Mouse (Mus musculus) embryonic facial prominence, embryonic 10.5 days (tissue): ENCODE data around the gene Arl8a. TPM values are rescaled to one million over a fixed set of nuclear protein-coding genes. Genes with fewer than 3 reads are reported as not detected.

Experiments
- DNase-seq: peaks from one replicate; pipeline ENCODE4 v3.0.0-alpha.2; 2017; ENCODE audit warnings: low spot score
- H3K27ac ChIP-seq: fragments of 300-500 bp; sonication (generic); replicated peaks from 2 replicates; pipeline ENCODE4 v1.5.1; 2016; ENCODE audit warnings: mild to moderate bottlenecking
- H3K27me3 ChIP-seq: fragments of 300-500 bp; sonication (generic); replicated peaks from 2 replicates; pipeline ENCODE4 v1.6.1; 2016; ENCODE audit warnings: low read depth, mild to moderate bottlenecking; ENCODE audit not compliant: poor library complexity, severe bottlenecking
- H3K36me3 ChIP-seq: fragments of 300-500 bp; sonication (generic); replicated peaks from 2 replicates; pipeline ENCODE4 v1.6.1; 2016; ENCODE audit warnings: mild to moderate bottlenecking, moderate library complexity
- H3K4me1 ChIP-seq: fragments of 300-500 bp; sonication (generic); 2 replicates; pipeline ENCODE4 v1.6.1; 2016
- H3K4me3 ChIP-seq: fragments of 300-500 bp; sonication (generic); 2 replicates; pipeline ENCODE4 v1.5.1; 2016; ENCODE audit warnings: mild to moderate bottlenecking, moderate library complexity
- H3K9me3 ChIP-seq: fragments of 300-500 bp; sonication (generic); 2 replicates; pipeline ENCODE4 v1.6.1; 2016; ENCODE audit warnings: mild to moderate bottlenecking
- WGBS: fragments of 180-500 bp; shearing (Covaris S2); methylation state at CpG from one replicate; pipeline ENCODE4 v1.1.7; 2016; 5-methylcytosine and 5-hydroxymethylcytosine counted together
- polyA plus RNA-seq: library from polyadenylated mRNA; unstranded; fragments of >200 nt; fragmentation: Nextera tagmentation; extraction: Ambion mirVana; gene quantifications from 2 replicates; pipeline ENCODE4 v1.2.1, GENCODE M21; 2016

The Arl8a gene
- polyA plus RNA-seq, 1 experiment from 2014 or later: 50.3 TPM

DNA sequence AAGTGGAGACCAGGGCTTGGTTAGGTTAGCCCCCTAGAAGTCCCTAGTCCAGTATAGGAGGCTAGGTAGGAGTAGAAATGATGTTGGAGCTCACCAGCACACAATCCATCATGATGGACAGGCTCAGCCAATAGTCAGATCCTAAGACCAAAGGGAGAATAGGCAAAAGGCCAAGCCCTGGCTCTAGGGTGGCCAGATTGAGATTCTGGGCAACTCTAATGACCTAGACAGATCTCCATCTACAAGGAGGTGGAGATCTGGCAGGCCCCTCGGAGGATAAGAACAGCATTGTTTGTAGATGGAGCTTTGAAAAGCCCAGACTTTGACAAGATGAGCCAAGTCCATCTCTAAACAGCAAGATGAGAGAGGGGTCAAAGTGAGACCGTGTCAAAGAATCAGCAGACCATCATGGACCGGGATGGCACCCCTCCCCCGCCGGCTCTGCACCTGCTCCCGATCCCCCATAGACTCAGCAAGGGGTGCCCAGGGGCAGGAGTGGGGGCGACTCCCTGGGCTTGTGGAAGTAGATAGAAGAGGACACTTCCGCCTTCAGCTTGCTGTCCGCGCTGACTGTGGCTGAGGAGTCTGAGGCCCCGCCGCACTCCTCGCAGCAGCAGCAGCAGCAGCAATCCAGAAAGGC is 13.9 kb downstream of the Arl8a start:
- WGBS: 88% methylated on average over 13 of the region's 13 CpGs

GRCm38 (mm10) chr1:135162720-135163119 is 16.1 kb downstream of the Arl8a start:
- 29% methylated on average over 6 of the region's 6 CpGs for WGBS
- Histone ChIP-seq H3K9me3 (no peaks in the 10 kb centered on the region), H3K4me3 (no peak overlapping the region), H3K27ac (0 out of 2 replicates have a peak overlapping the region, but pooled peaks have one; percentile 41), H3K36me3 (no peaks in the 10 kb centered on the region), H3K27me3 (no peaks in the 10 kb centered on the region; the same call in 1 of the 2 replicates), H3K4me1 (peaks cover 20% of the 10 kb centered on the region)
- DNase-seq: no peak

More for the DNA sequence above, 13.9 kb downstream of the Arl8a start:
- Histone ChIP-seq H3K4me3 (no peak overlapping the region), H3K27ac (no peak overlapping the region), H3K27me3 (no peaks in the 10 kb centered on the region; the same call in 1 of the 2 replicates), H3K9me3 (no peaks in the 10 kb centered on the region), H3K36me3 (peaks cover 18% of the 10 kb centered on the region), H3K4me1 (peaks cover 20% of the 10 kb centered on the region)
- no peak for DNase-seq

GRCm38 (mm10) chr1:135167435-135167834 is 20.8 kb downstream of the Arl8a start, which contains the start of gene Gpr37l1:
Gene Gpr37l1, minus strand, starts transcription at chr1:135167681.
- Histone ChIP-seq H3K27ac (no peak within 1 kb of the TSS), H3K27me3 (no peaks in the 10 kb centered on the region; the same call in 1 of the 2 replicates), H3K4me3 (no peak within 1 kb of the TSS), H3K4me1 (peaks cover 4% of the 10 kb centered on the region; the same call in 1 of the 2 replicates), H3K36me3 (no peaks in the 10 kb centered on the region), H3K9me3 (no peaks in the 10 kb centered on the region)
- 64% methylated on average over 11 of the region's 11 CpGs for whole genome bisulfite sequencing
- DNase-seq: no peak

DNA sequence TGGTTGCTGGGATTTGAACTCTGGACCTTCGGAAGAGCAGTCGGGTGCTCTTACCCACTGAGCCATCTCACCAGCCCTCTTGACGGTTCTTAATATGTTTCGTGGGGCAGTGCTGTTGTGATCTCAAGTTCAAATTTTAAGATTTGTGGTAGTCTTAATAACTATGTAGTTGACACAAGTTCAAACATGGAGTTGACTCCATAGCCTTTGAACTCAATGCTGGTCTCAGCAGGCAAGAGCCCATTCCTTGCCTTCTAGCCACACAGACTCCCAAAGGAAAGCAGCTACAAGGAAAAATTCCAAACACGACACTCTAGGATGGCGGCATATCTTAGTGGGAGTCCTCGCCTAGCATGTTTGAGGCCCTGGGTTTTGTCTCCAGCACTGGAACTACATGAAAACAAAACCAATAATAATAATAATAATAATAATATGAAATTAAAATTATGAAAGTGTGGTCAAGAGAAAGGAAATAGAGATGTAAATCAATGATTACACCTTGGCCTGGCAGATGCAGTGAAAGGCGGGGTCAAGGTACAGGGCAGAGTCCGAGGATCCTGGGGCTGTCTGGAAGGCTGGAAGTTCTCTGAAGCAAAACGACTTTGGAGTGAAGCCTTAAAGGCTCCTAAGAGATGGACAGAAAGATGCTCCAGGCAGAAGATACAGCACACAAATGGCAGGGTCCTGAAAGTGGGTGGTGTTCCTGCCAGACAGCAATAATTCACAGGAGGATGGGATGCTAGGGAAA is 22.0 kb downstream of the Arl8a start:
- Histone ChIP-seq H3K27me3 (no peaks in the 10 kb centered on the region), H3K27ac (no peak overlapping the region), H3K4me1 (no peaks in the 10 kb centered on the region), H3K4me3 (no peak overlapping the region), H3K9me3 (no peaks in the 10 kb centered on the region), H3K36me3 (no peaks in the 10 kb centered on the region)
- WGBS: 90% methylated on average over 10 of the region's 10 CpGs
- DNase-seq: no peak

GRCm38 (mm10) chr1:135169556-135170224 is 23.1 kb downstream of the Arl8a start:
- H3K27ac ChIP-seq: no peak overlapping the region
- no peak overlapping the region for H3K4me3 ChIP-seq
- DNase-seq: no peak
- WGBS: 61% methylated on average over 12 of the region's 12 CpGs
- no peaks in the 10 kb centered on the region for H3K9me3 ChIP-seq
- no peaks in the 10 kb centered on the region for H3K36me3 ChIP-seq
- no peaks in the 10 kb centered on the region for H3K27me3 ChIP-seq
- no peaks in the 10 kb centered on the region for H3K4me1 ChIP-seq

DNA sequence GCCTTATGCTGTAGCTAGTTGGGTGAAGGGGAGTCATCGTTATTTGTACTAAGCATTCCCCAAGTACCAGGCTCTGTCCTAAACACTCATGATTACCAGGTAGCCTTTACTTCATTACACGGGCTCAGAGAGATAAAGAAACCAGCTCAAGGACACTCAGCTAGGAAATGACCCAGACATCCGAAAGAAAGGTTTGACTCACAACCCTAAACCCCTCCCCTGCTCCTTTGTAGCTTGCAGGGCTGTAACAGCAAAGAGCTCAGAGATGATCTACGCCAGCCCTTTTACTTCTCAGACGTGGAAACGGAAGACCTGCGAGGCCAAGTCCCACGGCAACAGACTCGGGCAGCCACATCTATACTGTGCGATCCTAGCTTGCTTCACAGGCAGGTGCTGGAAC is 23.7 kb downstream of the Arl8a start:
- 77% methylated on average over 10 of the region's 10 CpGs for WGBS
- H3K9me3 ChIP-seq: no peaks in the 10 kb centered on the region
- DNase-seq: no peak

GRCm38 (mm10) chr1:135171202-135171601 is 24.6 kb downstream of the Arl8a start:
- H3K4me1 ChIP-seq: no peaks in the 10 kb centered on the region
- H3K27me3 ChIP-seq: no peaks in the 10 kb centered on the region
- no peak overlapping the region for H3K27ac ChIP-seq
- H3K4me3 ChIP-seq: no peak overlapping the region
- WGBS: 83% methylated on average over 7 of the region's 7 CpGs
- no peaks in the 10 kb centered on the region for H3K36me3 ChIP-seq
- DNase-seq: no peak
- H3K9me3 ChIP-seq: no peaks in the 10 kb centered on the region

More for the DNA sequence above, 23.7 kb downstream of the Arl8a start:
- Histone ChIP-seq H3K36me3 (no peaks in the 10 kb centered on the region), H3K27me3 (no peaks in the 10 kb centered on the region), H3K4me1 (no peaks in the 10 kb centered on the region), H3K27ac (no peak overlapping the region), H3K4me3 (no peak overlapping the region)

DNA sequence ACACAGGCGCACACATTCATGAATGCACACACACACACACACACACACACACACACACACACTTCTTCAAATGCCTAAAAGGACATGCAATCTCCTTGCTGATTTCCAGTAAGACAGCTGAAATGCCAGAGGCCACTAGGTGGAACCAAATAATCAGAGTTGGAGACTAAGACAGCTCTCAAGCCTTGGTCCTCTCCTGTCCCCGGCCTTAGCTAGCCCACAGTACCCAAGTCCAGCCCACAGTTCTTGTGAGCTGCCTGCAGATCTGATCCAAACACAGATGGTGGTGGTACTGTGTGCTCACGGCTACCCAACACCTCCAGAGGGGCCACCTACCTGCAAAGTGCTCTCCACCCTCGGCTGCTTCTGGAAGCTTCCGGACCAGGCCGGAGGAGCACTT is 25.4 kb downstream of the Arl8a start:
- no peak overlapping the region for H3K27ac ChIP-seq
- H3K36me3 ChIP-seq: no peaks in the 10 kb centered on the region
- DNase-seq: peak; percentile 63
- WGBS: 51% methylated on average over 6 of the region's 6 CpGs
- no peaks in the 10 kb centered on the region for H3K9me3 ChIP-seq
- no peak overlapping the region for H3K4me3 ChIP-seq
- H3K4me1 ChIP-seq: no peaks in the 10 kb centered on the region
- H3K27me3 ChIP-seq: no peaks in the 10 kb centered on the region

DNA sequence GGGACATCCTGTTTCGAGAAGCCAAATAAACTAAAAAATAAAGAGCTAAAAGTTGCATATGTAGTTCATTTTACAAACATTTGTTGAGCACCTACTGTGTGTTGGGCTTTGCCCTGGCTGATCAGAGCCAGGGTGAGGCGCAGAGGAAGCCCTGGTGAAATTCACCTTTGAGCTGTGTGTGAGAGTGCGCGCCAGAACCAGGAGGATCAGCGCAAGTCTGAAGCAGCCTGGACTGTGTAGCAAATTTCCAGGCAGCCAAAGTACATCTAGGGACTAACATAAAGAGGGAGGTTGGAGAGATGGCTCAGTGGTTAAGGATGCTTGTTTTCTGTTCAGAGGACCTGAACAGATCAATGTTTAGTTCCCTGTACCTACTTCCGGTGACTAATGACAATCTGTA is 26.7 kb downstream of the Arl8a start:
- no peaks in the 10 kb centered on the region for H3K27me3 ChIP-seq
- no peaks in the 10 kb centered on the region for H3K4me1 ChIP-seq
- no peak for DNase-seq
- H3K27ac ChIP-seq: no peak overlapping the region
- no peaks in the 10 kb centered on the region for H3K36me3 ChIP-seq
- 94% methylated on average over 6 of the region's 6 CpGs for WGBS
- H3K4me3 ChIP-seq: no peak overlapping the region
- no peaks in the 10 kb centered on the region for H3K9me3 ChIP-seq

- Histone ChIP-seq H3K36me3 (no peaks in the 10 kb centered on the region), H3K27me3 (no peaks in the 10 kb centered on the region), H3K9me3 (no peaks in the 10 kb centered on the region), H3K4me1 (no peaks in the 10 kb centered on the region), H3K27ac (no peak overlapping the region), H3K4me3 (no peak overlapping the region)
- WGBS: 81% methylated on average over 3 of the region's 3 CpGs
- no peak for DNase-seq
These were observed 28.6 kb downstream of the Arl8a start for GRCm38 (mm10) chr1:135175176-135175575.

- no peak overlapping the region for H3K4me3 ChIP-seq
- H3K9me3 ChIP-seq: no peaks in the 10 kb centered on the region
- no peak for DNase-seq
- H3K27me3 ChIP-seq: no peaks in the 10 kb centered on the region
- no peaks in the 10 kb centered on the region; the same call in 1 of the 2 replicates for H3K4me1 ChIP-seq
- no peak overlapping the region for H3K27ac ChIP-seq
- H3K36me3 ChIP-seq: no peaks in the 10 kb centered on the region
- WGBS: 85% methylated on average over 3 of the region's 3 CpGs
These were observed 31.1 kb downstream of the Arl8a start for GRCm38 (mm10) chr1:135177724-135178123.

- H3K27ac ChIP-seq: no peak overlapping the region
- H3K4me3 ChIP-seq: no peak overlapping the region
- H3K27me3 ChIP-seq: no peaks in the 10 kb centered on the region
- DNase-seq: no peak
- no peaks in the 10 kb centered on the region for H3K36me3 ChIP-seq
- peaks cover 8% of the 10 kb centered on the region for H3K4me1 ChIP-seq
- 85% methylated on average over 7 of the region's 7 CpGs for WGBS
- no peaks in the 10 kb centered on the region for H3K9me3 ChIP-seq
These were observed 32.2 kb downstream of the Arl8a start for GRCm38 (mm10) chr1:135178863-135179262.
